Mouse (Mus musculus): ENCODE measurements around the gene Phactr1. TPM values are rescaled to one million over a fixed set of nuclear protein-coding genes. Genes with fewer than 3 reads are reported as not detected.
A peak's percentile ranks its signal among the peaks of the same experiment; 100 is the strongest.

Gene Phactr1
- polyA plus RNA-seq, 1 experiment from 2014 or later = 7.5 TPM

DNA sequence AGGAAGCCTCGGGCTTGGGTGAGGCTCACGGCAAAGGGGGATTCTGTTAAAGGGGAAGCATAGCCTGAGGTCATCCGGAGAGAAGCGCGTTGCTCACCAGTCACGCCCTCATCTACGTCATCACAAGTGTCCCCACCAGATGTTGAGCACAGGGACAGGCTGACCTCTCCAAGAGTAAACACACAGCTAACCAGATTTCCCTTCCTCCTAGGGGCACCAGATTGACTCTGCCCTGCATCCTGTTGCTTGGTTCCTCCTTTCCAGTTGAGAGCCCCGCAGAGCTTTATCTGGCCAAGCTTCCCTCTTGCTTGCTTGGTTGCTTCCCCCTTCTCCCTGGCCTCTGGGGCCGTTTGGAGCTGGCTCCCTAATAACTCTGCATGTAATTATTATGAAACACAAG lies 148.6 kb downstream of the Phactr1 start:
- 27% methylated on average over 9 of the region's 9 CpGs for WGBS
- H3K4me3 ChIP-seq (replicated peaks) = no peak overlapping the region
- no peak overlapping the region for H3K4me2 ChIP-seq (replicated peaks)
- no peaks in the 10 kb centered on the region for H3K9me3 ChIP-seq
- no peaks in the 10 kb centered on the region for H3K27me3 ChIP-seq (replicated peaks)
- 0 out of 2 replicates have a peak, but pooled peaks cover 4% of the 10 kb centered on the region for H3K4me1 ChIP-seq (replicated peaks)
- ATAC-seq = no peak
- H3K9ac ChIP-seq = no peak overlapping the region
- H3K36me3 ChIP-seq = no peaks in the 10 kb centered on the region
- H3K27ac ChIP-seq = no peak overlapping the region

DNA sequence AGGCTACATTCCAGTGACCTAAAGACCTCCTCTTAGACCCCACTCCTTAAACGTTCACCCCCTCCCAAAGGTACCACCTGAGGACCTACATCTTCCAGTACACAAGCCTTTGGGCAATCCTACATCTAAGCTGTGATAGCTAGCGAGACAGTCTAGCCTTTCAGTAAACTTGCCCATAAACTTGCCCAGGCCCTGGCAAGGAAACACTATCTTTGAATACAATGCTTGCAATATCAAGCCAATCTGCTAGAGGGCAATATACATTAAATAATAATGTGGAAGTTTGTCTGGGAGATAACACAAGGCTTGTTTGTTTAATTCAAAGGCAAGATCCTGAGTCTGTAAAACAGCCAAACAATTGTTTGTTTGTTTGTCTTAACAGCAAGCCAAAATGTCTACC lies 155.0 kb downstream of the Phactr1 start:
- no peaks in the 10 kb centered on the region for H3K27me3 ChIP-seq (replicated peaks)
- H3K9ac ChIP-seq = no peak overlapping the region
- no peaks in the 10 kb centered on the region for H3K36me3 ChIP-seq
- WGBS = 49% methylated on average over 2 of the region's 2 CpGs
- no peak overlapping the region for H3K4me2 ChIP-seq (replicated peaks)
- H3K4me3 ChIP-seq (replicated peaks) = no peak overlapping the region
- no peak for ATAC-seq
- H3K9me3 ChIP-seq = no peaks in the 10 kb centered on the region
- no peaks in the 10 kb centered on the region for H3K4me1 ChIP-seq (replicated peaks)
- H3K27ac ChIP-seq = no peak overlapping the region

GRCm38 (mm10) chr13:42839358-42839757 lies 158.9 kb downstream of the Phactr1 start:
- WGBS = 73% methylated on average over 2 of the region's 2 CpGs
- Histone ChIP-seq H3K4me1 (replicated peaks) (no peaks in the 10 kb centered on the region), H3K4me2 (replicated peaks) (no peak overlapping the region), H3K27me3 (replicated peaks) (no peaks in the 10 kb centered on the region), H3K27ac (no peak overlapping the region), H3K36me3 (no peaks in the 10 kb centered on the region), H3K9me3 (no peaks in the 10 kb centered on the region), H3K4me3 (replicated peaks) (no peak overlapping the region), H3K9ac (no peak overlapping the region)
- ATAC-seq = no peak

GRCm38 (mm10) chr13:42852086-42852485 lies 171.7 kb downstream of the Phactr1 start:
- 67% methylated on average over 10 of the region's 10 CpGs for WGBS
- Histone ChIP-seq H3K36me3 (no peaks in the 10 kb centered on the region), H3K9ac (no peak overlapping the region), H3K4me3 (replicated peaks) (no peak overlapping the region), H3K27ac (no peak overlapping the region), H3K4me1 (replicated peaks) (no peaks in the 10 kb centered on the region), H3K9me3 (no peaks in the 10 kb centered on the region), H3K4me2 (replicated peaks) (no peak overlapping the region), H3K27me3 (replicated peaks) (no peaks in the 10 kb centered on the region)
- no peak for ATAC-seq

DNA sequence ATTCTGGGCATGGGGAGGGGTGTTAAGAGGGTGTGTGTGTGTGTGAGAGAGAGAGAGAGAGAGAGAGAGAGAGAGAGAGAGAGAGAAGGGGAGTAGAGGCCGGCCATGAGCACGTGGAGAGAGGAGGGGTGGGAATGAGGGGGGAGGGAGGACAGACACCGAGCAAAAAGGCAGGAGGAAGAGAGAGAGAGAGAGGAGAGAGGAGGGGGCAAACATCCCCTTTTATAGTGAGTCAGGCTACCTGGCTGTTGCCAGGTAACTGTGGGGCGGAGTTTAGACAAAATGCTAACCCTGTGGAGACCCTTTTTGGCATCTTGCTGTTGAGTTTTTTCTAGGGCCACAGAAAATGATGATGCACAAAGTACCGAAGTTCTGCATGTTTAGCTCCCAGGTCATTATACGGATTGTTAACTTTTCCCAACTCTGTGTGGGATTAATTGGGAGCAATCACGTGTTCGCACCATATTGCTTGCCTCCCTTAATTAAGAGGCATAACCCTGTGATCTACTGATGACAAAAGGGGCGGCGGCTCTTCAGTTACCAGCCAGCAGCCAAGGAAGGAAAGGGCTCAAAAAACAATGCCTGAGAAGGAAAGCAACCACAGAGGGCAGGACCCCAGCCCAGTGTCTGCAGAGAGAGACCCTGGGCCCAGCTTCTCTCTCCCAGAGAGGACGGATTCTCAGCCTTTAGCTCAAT lies 173.6 kb downstream of the Phactr1 start:
- H3K27ac ChIP-seq = no peak overlapping the region
- H3K36me3 ChIP-seq = no peaks in the 10 kb centered on the region
- WGBS = 32% methylated on average over 11 of the region's 11 CpGs
- no peak overlapping the region for H3K4me2 ChIP-seq (replicated peaks)
- no peak overlapping the region for H3K4me3 ChIP-seq (replicated peaks)
- no peak overlapping the region for H3K9ac ChIP-seq
- no peak for ATAC-seq
- no peaks in the 10 kb centered on the region for H3K27me3 ChIP-seq (replicated peaks)
- H3K4me1 ChIP-seq (replicated peaks) = no peaks in the 10 kb centered on the region
- no peaks in the 10 kb centered on the region for H3K9me3 ChIP-seq

- peak overlapping the region; percentile 39 for H3K4me3 ChIP-seq (replicated peaks)
- no peaks in the 10 kb centered on the region for H3K9me3 ChIP-seq
- H3K9ac ChIP-seq = peak overlapping the region; percentile 40
- H3K4me2 ChIP-seq (replicated peaks) = peak overlapping the region; percentile 82
- H3K36me3 ChIP-seq = no peaks in the 10 kb centered on the region
- WGBS = 3% methylated on average over 21 of the region's 21 CpGs
- no peak overlapping the region for H3K27ac ChIP-seq
- ATAC-seq = peak; percentile 58; the same call in 1 of the 2 replicates
- no peaks in the 10 kb centered on the region for H3K27me3 ChIP-seq (replicated peaks)
- H3K4me1 ChIP-seq (replicated peaks) = no peaks in the 10 kb centered on the region
Measured at GRCm38 (mm10) chr13:42866162-42866941, 185.9 kb downstream of the Phactr1 start.

GRCm38 (mm10) chr13:42867026-42867425 lies 186.6 kb downstream of the Phactr1 start:
- no peak for ATAC-seq
- no peaks in the 10 kb centered on the region for H3K9me3 ChIP-seq
- WGBS = 30% methylated on average over 6 of the region's 6 CpGs
- H3K4me1 ChIP-seq (replicated peaks) = no peaks in the 10 kb centered on the region
- H3K4me3 ChIP-seq (replicated peaks) = no peak overlapping the region
- no peak overlapping the region for H3K27ac ChIP-seq
- H3K36me3 ChIP-seq = no peaks in the 10 kb centered on the region
- peak overlapping the region; percentile 82 for H3K4me2 ChIP-seq (replicated peaks)
- H3K27me3 ChIP-seq (replicated peaks) = no peaks in the 10 kb centered on the region
- no peak overlapping the region for H3K9ac ChIP-seq

GRCm38 (mm10) chr13:42872125-42872524 lies 191.7 kb downstream of the Phactr1 start:
- H3K27me3 ChIP-seq (replicated peaks) = no peaks in the 10 kb centered on the region
- no peak overlapping the region for H3K4me3 ChIP-seq (replicated peaks)
- WGBS = 47% methylated on average over 1 of the region's 1 CpGs
- no peaks in the 10 kb centered on the region for H3K36me3 ChIP-seq
- no peaks in the 10 kb centered on the region for H3K4me1 ChIP-seq (replicated peaks)
- H3K27ac ChIP-seq = no peak overlapping the region
- no peak overlapping the region for H3K4me2 ChIP-seq (replicated peaks)
- H3K9me3 ChIP-seq = no peaks in the 10 kb centered on the region
- no peak overlapping the region for H3K9ac ChIP-seq
- no peak for ATAC-seq

- Histone ChIP-seq H3K4me1 (replicated peaks) (no peaks in the 10 kb centered on the region), H3K27ac (no peak overlapping the region), H3K4me2 (replicated peaks) (no peak overlapping the region), H3K9me3 (no peaks in the 10 kb centered on the region), H3K36me3 (no peaks in the 10 kb centered on the region), H3K9ac (no peak overlapping the region), H3K27me3 (replicated peaks) (no peaks in the 10 kb centered on the region), H3K4me3 (replicated peaks) (no peak overlapping the region)
- 46% methylated on average over 2 of the region's 2 CpGs for WGBS
- ATAC-seq = no peak
Measured at GRCm38 (mm10) chr13:42878346-42878745, 197.9 kb downstream of the Phactr1 start.

- Histone ChIP-seq H3K27ac (no peak overlapping the region), H3K4me2 (replicated peaks) (peak overlapping the region; percentile 20; the same call in 1 of the 2 replicates)
- no peak for ATAC-seq
Measured at GRCm38 (mm10) chr13:42884033-42884724, 203.8 kb downstream of the Phactr1 start.

DNA sequence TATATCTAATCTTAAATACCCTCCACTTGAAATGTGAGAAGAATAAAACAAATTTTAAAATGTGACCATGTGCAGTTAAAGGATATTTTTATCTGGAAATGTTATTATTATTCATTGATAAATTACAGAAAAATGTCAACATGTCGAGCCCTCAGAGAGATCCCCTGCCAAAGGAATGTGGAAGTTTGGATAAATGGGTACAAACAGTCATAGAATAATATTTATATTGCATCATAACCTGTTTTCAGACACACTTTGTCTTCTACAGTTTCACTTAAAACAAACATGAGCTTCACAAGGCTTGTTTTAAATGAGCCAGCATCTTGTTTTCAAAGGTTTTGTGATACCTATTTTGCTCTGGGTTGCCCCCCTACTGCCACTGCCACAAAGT lies 204.3 kb downstream of the Phactr1 start:
- H3K27me3 ChIP-seq (replicated peaks) = no peaks in the 10 kb centered on the region
- H3K9ac ChIP-seq = no peak overlapping the region
- no peak for ATAC-seq
- H3K36me3 ChIP-seq = no peaks in the 10 kb centered on the region
- 27% methylated on average over 1 of the region's 1 CpGs for whole genome bisulfite sequencing
- H3K4me3 ChIP-seq (replicated peaks) = no peak overlapping the region
- H3K27ac ChIP-seq = no peak overlapping the region
- no peaks in the 10 kb centered on the region for H3K9me3 ChIP-seq
- H3K4me1 ChIP-seq (replicated peaks) = 0 out of 2 replicates have a peak, but pooled peaks cover 3% of the 10 kb centered on the region
- no peak overlapping the region for H3K4me2 ChIP-seq (replicated peaks)

More at GRCm38 (mm10) chr13:42884033-42884724, 203.8 kb downstream of the Phactr1 start:
- WGBS = 37% methylated on average over 14 of the region's 14 CpGs
- Histone ChIP-seq H3K4me3 (replicated peaks) (no peak overlapping the region), H3K36me3 (no peaks in the 10 kb centered on the region), H3K9me3 (no peaks in the 10 kb centered on the region), H3K4me1 (replicated peaks) (0 out of 2 replicates have a peak, but pooled peaks cover 3% of the 10 kb centered on the region), H3K9ac (no peak overlapping the region), H3K27me3 (replicated peaks) (no peaks in the 10 kb centered on the region)

DNA sequence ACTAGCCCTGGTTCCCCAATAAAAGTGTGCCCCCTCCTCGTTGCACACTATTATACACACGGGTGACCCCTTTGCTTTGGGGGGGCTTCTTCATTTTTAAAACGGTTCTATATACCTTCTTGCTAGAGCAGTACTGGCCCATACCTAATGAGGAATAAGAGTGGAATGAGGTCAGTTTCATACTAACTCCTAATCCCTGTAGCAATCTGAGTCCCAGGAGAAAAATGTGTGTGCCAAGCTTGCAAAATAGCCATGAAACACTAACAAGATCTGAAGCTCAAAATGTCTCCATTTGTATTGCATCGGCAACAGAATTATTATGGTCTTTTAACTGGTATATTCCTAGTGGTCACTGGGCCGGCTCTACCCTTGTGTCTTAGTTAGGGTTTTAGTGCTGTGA lies 207.3 kb downstream of the Phactr1 start:
- no peak overlapping the region for H3K9ac ChIP-seq
- WGBS = 86% methylated on average over 5 of the region's 5 CpGs
- no peak overlapping the region for H3K4me3 ChIP-seq (replicated peaks)
- no peaks in the 10 kb centered on the region for H3K9me3 ChIP-seq
- H3K4me1 ChIP-seq (replicated peaks) = 0 out of 2 replicates have a peak, but pooled peaks cover 3% of the 10 kb centered on the region
- no peaks in the 10 kb centered on the region for H3K27me3 ChIP-seq (replicated peaks)
- no peak overlapping the region for H3K27ac ChIP-seq
- no peak overlapping the region for H3K4me2 ChIP-seq (replicated peaks)
- no peaks in the 10 kb centered on the region for H3K36me3 ChIP-seq
- ATAC-seq = no peak

All from intestine, embryonic 15.5 days (tissue).